Mouse (Mus musculus) heart, postnatal 10 days (tissue): ENCODE measurements around the gene Bhlhe23. TPM values are rescaled to one million over a fixed set of nuclear protein-coding genes. Genes with fewer than 3 reads are reported as not detected.

Source experiments
- DNase-seq, 2 experiments: peaks; one replicate each; pipeline ENCODE4 v3.0.0; 2021
- intact Hi-C: fragments of 180-260 bp; cut with DNase I; formaldehyde crosslinking; loops from one replicate; pipeline ENCODE4 v1.15.1; 2025
- total RNA-seq, 2 experiments: library from RNA; stranded (reverse); gene quantifications; 2 replicates each; pipeline ENCODE4 v1.2.3; 2021

Gene Bhlhe23
- total RNA-seq, 2 experiments from 2014 or later, result not detected

DNA sequence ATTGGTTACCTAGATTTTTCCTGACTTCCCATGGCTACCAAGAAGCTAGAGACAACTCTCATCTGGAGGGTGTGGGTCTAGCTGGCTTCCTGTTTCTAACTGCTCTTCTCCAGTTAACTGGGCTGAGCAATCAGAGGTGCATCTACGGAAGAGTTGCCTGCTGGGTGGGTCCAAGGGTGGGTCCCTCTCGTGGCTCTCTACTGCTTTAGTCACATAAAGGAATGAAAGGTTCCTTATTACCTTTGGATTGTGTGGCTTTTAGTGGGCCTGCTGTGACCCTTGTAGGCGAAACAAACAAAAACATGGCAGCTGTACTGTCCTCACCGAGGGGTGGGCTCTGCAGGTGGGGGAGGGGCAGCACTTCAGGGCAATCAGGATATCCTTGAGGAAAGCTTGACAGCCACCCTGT is 49.1 kb downstream of the Bhlhe23 start:
- no peak for DNase-seq
- intact Hi-C loops, result no loop called here

DNA sequence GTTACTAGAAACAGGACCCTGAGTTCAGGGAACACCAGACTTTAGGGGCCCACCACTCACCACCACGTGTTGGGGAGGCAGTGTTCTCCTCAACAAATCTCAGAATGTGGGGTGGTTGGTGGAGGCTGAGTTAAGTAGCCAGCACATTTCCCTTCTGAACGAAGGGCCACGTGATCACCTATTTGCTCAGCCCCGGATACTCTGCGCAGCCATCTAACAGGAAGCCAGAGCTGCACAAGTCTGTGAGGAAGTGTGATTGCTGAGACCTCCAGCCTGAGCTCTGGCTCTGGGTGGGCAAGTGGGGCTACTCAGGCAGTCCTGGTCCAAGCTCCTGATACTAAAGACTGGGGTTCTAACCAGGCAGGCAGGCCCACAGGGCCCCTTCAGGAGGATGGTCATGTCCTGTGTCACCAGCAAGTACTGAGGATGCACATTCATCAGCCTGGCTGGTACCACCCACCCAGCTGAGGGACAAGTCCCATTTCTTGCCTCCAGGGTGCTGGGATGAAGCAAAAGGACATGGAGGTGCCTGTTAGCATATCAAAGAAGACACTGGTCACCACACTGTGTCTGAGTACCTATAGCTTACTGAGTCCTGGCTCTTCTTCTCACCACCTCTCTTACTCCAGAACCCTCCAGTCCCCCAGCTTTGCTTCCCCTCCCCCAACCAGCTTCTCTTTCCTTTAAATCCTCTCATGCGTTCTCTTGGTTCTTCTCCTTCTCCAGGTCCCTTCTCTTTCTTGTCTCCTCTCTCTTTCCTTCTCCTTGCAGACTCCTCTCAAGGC is 49.9 kb downstream of the Bhlhe23 start:
- peak; percentile 24 to 36 for DNase-seq
- intact Hi-C loops, result no loop called here

DNA sequence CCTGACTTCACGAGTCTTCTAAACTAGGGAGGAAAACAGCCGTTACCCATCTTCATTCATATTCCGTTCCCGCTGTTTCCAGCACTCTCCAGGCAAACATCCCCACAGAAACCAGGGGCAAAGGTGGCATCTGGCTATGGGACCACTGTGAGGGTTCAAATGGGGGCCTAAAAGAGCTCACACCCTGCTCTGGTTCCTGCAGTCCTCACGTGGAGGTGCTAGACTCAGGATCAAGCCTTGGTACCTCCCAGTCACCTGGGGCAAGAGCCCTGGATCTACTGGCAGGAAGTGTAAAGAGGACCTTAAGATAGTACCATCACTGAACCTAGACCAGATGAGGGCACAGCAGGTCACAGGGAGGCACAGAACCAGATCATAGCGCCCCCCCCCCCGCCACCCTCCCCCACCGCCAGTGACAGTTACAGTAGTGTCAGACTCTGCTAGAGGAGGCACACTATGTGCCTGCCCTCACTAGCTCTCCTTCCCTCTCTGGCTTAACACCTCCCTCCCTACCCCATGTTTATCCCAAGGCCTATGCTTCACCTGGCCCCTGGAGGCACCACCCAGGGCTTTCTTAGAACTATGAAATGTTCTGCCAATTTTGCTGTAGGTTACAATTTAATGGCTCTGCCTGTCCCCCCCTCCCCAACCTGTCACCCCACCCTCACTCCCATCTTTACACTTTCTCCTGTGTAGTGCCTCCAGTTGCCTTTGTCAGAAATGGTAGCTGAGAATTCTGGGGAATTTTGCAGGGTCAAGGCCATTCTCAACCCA is 50.7 kb downstream of the Bhlhe23 start:
- intact Hi-C loops, result no loop called here
- no peak for DNase-seq

DNA sequence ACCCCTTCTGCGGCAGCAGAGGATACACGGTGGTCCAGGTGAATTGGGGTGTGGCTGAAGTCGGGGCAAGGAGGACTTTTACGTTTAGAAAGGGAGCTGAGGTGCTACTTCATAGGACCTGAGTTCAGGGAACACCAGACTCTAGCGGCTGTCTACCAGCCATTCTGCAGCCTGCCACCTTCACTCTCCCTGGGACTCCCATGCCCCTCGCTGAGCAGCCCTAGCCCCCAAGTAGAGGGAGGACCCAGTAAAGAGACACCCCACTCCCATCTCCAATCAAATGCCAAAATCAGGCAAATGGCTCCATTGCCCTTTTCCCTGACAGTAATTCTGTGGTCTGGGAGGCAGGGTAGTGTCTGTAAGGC is 51.3 kb downstream of the Bhlhe23 start:
- intact Hi-C loops, result no loop called here
- peak in 1 of 2 experiments; percentile 8 for DNase-seq

DNA sequence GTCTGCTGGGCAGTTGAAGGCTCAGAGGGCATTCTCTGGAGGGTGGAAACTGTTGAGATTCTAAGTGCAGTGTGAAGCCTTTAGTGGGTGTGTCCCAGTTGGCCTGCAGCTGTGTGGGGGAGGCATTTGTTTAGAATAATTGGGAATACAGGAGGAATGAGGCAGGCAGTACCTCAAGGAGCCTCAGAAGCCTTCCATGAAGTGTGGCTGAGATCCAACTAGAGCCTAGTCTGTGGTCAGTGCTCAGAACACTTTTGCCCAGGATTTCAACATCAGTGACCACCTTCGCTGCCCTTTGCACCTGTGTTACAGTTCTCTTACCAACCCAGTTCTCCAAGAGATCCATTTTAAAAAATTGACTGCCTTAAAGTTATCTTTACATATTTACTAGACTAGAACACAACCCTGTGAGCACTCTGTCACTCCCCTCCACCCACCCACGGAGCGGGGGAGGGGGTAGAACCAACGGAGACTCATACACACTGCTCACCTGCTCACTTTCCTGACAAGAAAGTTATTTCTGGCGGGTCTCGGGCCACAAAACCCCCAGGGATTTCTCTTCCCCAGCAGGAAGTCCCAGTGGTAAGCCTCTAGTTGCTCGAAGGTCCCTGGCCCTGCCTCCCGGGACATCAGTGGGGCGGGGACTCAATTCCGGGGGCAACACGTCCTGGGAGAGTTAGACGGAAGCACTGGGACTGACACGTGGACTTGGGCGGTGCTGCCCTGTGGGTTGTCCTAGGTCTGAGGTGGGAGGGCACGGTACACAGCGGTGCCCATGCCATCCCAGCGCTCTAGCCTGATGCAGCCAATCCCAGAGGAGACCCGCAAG is 51.9 kb downstream of the Bhlhe23 start, which contains the start of gene Slc17a9:
Gene Slc17a9, plus strand, starts transcription at position 679 of the 829 bp plus-strand sequence.
- intact Hi-C loops, result no loop called here
- peak; percentile 60 for DNase-seq

Other genes starting within 250 kb of the Bhlhe23 start
- gene Mrgbp, start 195.6 kb downstream of the Bhlhe23 start, total RNA-seq, result 10 to 100 TPM; 17.8 to 21.3 TPM
- gene Ogfr, start 187.7 kb downstream of the Bhlhe23 start, total RNA-seq, result 10 to 100 TPM; 42.6 to 48.8 TPM
- 1 to 10 TPM in 1 of 2 experiments, under 1 TPM in 1; 0.53 to 1.2 TPM for gene Col9a3, start 179.1 kb downstream of the Bhlhe23 start, total RNA-seq
- under 1 TPM in 1 of 2 experiments, not detected in 1; 0.22 TPM for gene Tcfl5, start 134.2 kb downstream of the Bhlhe23 start, total RNA-seq
- gene Dido1, start 66.9 kb downstream of the Bhlhe23 start, total RNA-seq, result 10 to 100 TPM; 40.6 to 42.8 TPM
- gene Gid8, start 66.8 kb downstream of the Bhlhe23 start, total RNA-seq, result 10 to 100 TPM; 77.9 to 79.1 TPM
- gene Slc17a9, start 51.6 kb downstream of the Bhlhe23 start, total RNA-seq, result under 1 TPM; 0.69 to 0.89 TPM
- 10 to 100 TPM; 46.6 to 46.9 TPM for gene Ythdf1, start 144.0 kb upstream of the Bhlhe23 start, total RNA-seq
- gene Birc7, start 152.1 kb upstream of the Bhlhe23 start, total RNA-seq, result not detected
- 10 to 100 TPM; 10.4 to 16.0 TPM for gene Nkain4, start 177.8 kb upstream of the Bhlhe23 start, total RNA-seq
- 10 to 100 TPM; 47.2 to 50.5 TPM for gene Arfgap1, start 190.3 kb upstream of the Bhlhe23 start, total RNA-seq
- under 1 TPM; 0.62 to 0.92 TPM for gene Col20a1, start 209.6 kb upstream of the Bhlhe23 start, total RNA-seq